Mouse (Mus musculus): Measurements from ENCODE around the gene Stab2. TPM values are rescaled to one million over a fixed set of nuclear protein-coding genes. Genes with fewer than 3 reads are reported as not detected.

The Stab2 gene
- total RNA-seq (2014; rRNA removed), result 73.5 and 85.8 TPM in 2 replicates
- 14.7 and 24.0 TPM in 2 replicates for polyA plus RNA-seq (2012; rRNA removed)

DNA sequence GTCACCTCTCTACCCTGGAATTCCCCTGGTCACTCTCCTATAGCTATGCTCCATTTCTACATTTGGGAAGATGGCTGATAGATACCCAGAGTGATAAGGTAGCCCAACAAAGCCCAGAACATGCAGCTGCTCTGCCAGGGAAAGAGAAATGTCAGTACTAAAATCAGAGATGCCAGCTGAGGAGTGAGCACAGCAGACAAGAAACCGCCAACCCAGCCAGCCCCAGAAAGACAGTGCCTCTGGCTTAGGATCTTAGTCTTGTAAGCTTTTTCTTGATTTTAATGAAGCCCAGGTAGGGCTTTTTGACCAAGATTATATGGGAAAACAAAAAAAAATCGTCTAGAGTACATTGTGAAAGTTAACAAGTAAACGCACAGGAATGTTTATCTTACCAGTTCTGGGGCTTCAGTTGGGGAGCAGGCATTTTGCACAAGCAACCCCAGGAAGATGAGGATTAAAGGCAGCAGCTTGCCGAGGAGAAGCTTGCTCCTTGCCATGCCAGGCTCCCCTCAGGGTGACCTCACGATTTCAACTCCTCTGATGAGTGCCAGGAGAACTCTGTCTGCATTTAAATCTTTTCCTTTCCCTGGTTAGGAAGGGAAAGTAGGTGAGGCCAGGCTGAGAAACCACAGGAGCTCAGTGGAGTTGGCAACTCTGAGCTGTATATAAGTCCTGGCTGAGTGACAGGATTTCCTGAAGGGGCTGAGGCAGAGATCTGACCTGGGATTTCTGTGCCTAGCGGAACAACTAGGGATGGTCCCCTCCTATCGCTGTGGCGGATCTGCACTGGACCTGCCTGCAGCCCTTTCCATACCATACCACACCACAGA is at the start of gene Stab2:
TSS of gene Stab2 (minus strand) at position 641 of the 830 bp plus-strand sequence.
- H3K4me1 ChIP-seq (ENCODE audit: control insufficient read depth, insufficient read depth, low read length), result no peaks in the 10 kb centered on the region
- TF ChIP-seq POLR2A (IDR thresholded peaks at IDR 0.05; ENCODE audit: extremely low read depth, insufficient read depth, low read length), result no peak
- TF ChIP-seq CTCF (IDR thresholded peaks at IDR 0.05; ENCODE audit: low read depth, low read length), result no peak
- H3K27me3 ChIP-seq (ENCODE audit: control insufficient read depth, insufficient read depth, low read length), result no peaks in the 10 kb centered on the region
- peak within 1 kb of the TSS; percentile 19 for H3K4me3 ChIP-seq (ENCODE audit: insufficient read depth, low read depth, low read length)
- WGBS, result 54% methylated on average over 8 of the region's 8 CpGs
- peak within 1 kb of the TSS; percentile 53; the same call in 1 of the 2 replicates for H3K9ac ChIP-seq (ENCODE audit: low read depth, low read length)
- no peak for DNase-seq (ENCODE audit: extremely low read depth, low read depth, low spot score)
- H3K79me2 ChIP-seq (ENCODE audit: control insufficient read depth, insufficient read depth, low read length), result no peaks in the 10 kb centered on the region
- peak within 1 kb of the TSS; percentile 19 for H3K27ac ChIP-seq (replicated peaks; ENCODE audit: insufficient read depth, low read depth, low read length)
- no peaks in the 10 kb centered on the region for H3K36me3 ChIP-seq (ENCODE audit: control insufficient read depth, insufficient read depth, low read length)

DNA sequence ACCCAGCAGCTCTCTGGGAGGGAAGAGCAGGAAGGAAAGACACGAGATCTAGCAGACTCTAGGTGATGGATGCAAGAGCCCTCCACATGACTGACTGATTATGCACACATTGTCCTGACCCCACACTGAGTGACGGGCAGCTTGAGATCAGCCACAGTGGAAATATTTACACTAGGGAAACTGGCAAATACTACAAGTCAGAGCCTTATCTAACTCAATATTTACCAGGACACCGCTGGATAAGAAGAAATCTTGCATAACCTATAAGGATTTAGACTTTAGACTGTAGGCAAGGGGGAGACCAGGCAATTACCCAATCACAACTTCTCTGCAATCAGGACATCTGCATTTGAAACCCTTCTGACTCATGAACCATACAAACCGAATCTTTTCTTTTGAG is 43.9 kb upstream of the Stab2 start:
- Histone ChIP-seq H3K27ac (replicated peaks; ENCODE audit: insufficient read depth, low read depth, low read length) (peak overlapping the region; percentile 86), H3K9ac (ENCODE audit: low read depth, low read length) (no peak overlapping the region), H3K36me3 (ENCODE audit: control insufficient read depth, insufficient read depth, low read length) (no peaks in the 10 kb centered on the region), H3K4me3 (ENCODE audit: insufficient read depth, low read depth, low read length) (no peak overlapping the region), H3K27me3 (ENCODE audit: control insufficient read depth, insufficient read depth, low read length) (no peaks in the 10 kb centered on the region), H3K4me1 (ENCODE audit: control insufficient read depth, insufficient read depth, low read length) (peaks cover 9% of the 10 kb centered on the region; the same call in 1 of the 2 replicates), H3K79me2 (ENCODE audit: control insufficient read depth, insufficient read depth, low read length) (no peaks in the 10 kb centered on the region)
- 12% methylated on average over 4 of the region's 4 CpGs for WGBS
- no peak for TF ChIP-seq CTCF (IDR thresholded peaks at IDR 0.05; ENCODE audit: low read depth, low read length)
- TF ChIP-seq POLR2A (IDR thresholded peaks at IDR 0.05; ENCODE audit: extremely low read depth, insufficient read depth, low read length), result no peak
- DNase-seq (ENCODE audit: extremely low read depth, low read depth, low spot score), result peak; percentile 99

DNA sequence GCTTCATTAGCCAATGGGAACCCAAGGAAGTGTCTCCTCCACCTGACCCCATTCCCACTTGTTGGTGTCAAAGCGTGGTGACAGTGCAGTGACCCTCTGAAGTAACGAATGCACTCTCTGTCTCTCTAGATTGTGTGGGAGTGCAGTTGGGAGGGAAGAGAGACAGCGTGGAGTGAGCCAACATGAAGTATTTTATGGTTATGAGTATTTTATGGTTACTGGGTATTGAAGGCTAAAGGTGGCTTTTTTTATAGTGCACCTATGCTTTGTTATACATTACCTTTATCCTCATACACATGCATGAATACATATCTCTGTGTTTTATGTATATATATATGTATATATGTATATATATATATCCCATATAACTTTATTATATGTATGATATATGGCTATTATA is 41.4 kb upstream of the Stab2 start:
- H3K4me3 ChIP-seq (ENCODE audit: insufficient read depth, low read depth, low read length), result no peak overlapping the region
- no peak for DNase-seq (ENCODE audit: extremely low read depth, low read depth, low spot score)
- 85% methylated on average over 3 of the region's 3 CpGs for WGBS
- no peaks in the 10 kb centered on the region for H3K36me3 ChIP-seq (ENCODE audit: control insufficient read depth, insufficient read depth, low read length)
- H3K79me2 ChIP-seq (ENCODE audit: control insufficient read depth, insufficient read depth, low read length), result no peaks in the 10 kb centered on the region
- H3K27ac ChIP-seq (replicated peaks; ENCODE audit: insufficient read depth, low read depth, low read length), result no peak overlapping the region
- H3K4me1 ChIP-seq (ENCODE audit: control insufficient read depth, insufficient read depth, low read length), result peaks cover 9% of the 10 kb centered on the region; the same call in 1 of the 2 replicates
- no peaks in the 10 kb centered on the region for H3K27me3 ChIP-seq (ENCODE audit: control insufficient read depth, insufficient read depth, low read length)
- TF ChIP-seq POLR2A (IDR thresholded peaks at IDR 0.05; ENCODE audit: extremely low read depth, insufficient read depth, low read length), result no peak
- no peak for TF ChIP-seq CTCF (IDR thresholded peaks at IDR 0.05; ENCODE audit: low read depth, low read length)
- no peak overlapping the region for H3K9ac ChIP-seq (ENCODE audit: low read depth, low read length)

DNA sequence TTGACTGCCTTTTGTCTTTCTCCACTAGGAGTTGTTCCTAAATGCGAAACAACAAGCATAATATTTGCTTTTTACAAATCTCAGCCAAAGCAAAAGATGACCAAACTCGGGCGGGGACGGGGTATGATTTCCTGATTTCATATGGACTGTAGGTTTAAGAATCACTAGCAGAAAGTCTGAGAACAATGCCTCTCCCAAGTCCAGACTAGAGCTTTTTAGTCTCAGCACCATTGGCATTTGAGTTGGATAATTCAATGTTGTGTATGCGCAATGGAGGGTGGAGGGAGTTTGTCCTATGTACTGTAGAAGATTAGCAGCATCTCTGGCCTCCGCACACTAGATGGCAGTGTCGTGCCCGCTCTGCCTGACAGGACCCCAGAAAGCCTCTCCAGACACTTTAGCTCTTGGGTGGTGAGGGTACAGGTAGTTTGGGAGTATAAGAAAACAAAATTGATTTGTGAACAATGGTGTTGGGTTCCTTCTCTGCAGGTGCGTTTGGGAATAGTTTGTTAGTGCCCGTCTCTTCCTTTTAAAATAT is 39.2 kb upstream of the Stab2 start:
- Histone ChIP-seq H3K36me3 (ENCODE audit: control insufficient read depth, insufficient read depth, low read length) (no peaks in the 10 kb centered on the region), H3K4me3 (ENCODE audit: insufficient read depth, low read depth, low read length) (no peak overlapping the region), H3K27me3 (ENCODE audit: control insufficient read depth, insufficient read depth, low read length) (no peaks in the 10 kb centered on the region), H3K79me2 (ENCODE audit: control insufficient read depth, insufficient read depth, low read length) (no peaks in the 10 kb centered on the region), H3K9ac (ENCODE audit: low read depth, low read length) (no peak overlapping the region), H3K27ac (replicated peaks; ENCODE audit: insufficient read depth, low read depth, low read length) (no peak overlapping the region), H3K4me1 (ENCODE audit: control insufficient read depth, insufficient read depth, low read length) (peaks cover 4% of the 10 kb centered on the region; the same call in 1 of the 2 replicates)
- DNase-seq (ENCODE audit: extremely low read depth, low read depth, low spot score), result no peak
- TF ChIP-seq CTCF (IDR thresholded peaks at IDR 0.05; ENCODE audit: low read depth, low read length), result peak; percentile 45
- no peak for TF ChIP-seq POLR2A (IDR thresholded peaks at IDR 0.05; ENCODE audit: extremely low read depth, insufficient read depth, low read length)
- WGBS, result 92% methylated on average over 10 of the region's 10 CpGs

DNA sequence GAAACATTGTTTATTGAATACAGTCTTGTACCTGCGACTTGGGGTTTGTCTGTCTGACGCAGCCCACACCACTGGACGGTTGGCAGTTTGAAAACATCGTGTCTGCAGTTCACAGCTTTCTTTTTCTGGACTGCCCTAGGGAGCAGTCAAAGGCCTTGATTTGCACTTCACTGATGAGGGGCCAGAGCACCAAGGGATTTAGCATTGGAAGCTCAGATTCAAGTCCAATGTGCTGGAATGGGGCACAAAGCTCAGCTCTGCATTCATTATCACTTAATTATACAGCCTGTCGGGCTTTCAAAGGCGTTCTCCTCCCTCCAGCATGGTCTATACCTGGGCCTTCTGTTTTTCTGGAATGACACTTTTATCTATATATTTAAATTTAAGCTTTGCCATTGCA is 38.6 kb upstream of the Stab2 start:
- WGBS, result 89% methylated on average over 6 of the region's 6 CpGs

More for the DNA sequence above, 38.6 kb upstream of the Stab2 start:
- H3K36me3 ChIP-seq (ENCODE audit: control insufficient read depth, insufficient read depth, low read length), result no peaks in the 10 kb centered on the region
- no peak overlapping the region for H3K4me3 ChIP-seq (ENCODE audit: insufficient read depth, low read depth, low read length)
- H3K79me2 ChIP-seq (ENCODE audit: control insufficient read depth, insufficient read depth, low read length), result no peaks in the 10 kb centered on the region
- no peak for DNase-seq (ENCODE audit: extremely low read depth, low read depth, low spot score)
- TF ChIP-seq POLR2A (IDR thresholded peaks at IDR 0.05; ENCODE audit: extremely low read depth, insufficient read depth, low read length), result no peak
- TF ChIP-seq CTCF (IDR thresholded peaks at IDR 0.05; ENCODE audit: low read depth, low read length), result no peak
- H3K4me1 ChIP-seq (ENCODE audit: control insufficient read depth, insufficient read depth, low read length), result peaks cover 3% of the 10 kb centered on the region; the same call in 1 of the 2 replicates
- no peaks in the 10 kb centered on the region for H3K27me3 ChIP-seq (ENCODE audit: control insufficient read depth, insufficient read depth, low read length)
- H3K27ac ChIP-seq (replicated peaks; ENCODE audit: insufficient read depth, low read depth, low read length), result no peak overlapping the region
- H3K9ac ChIP-seq (ENCODE audit: low read depth, low read length), result no peak overlapping the region

All from liver, adult 2 months (tissue).